Mouse (Mus musculus) hindbrain, embryonic 15.5 days (tissue): Measurements from ENCODE around the gene Tmem156. TPM values are rescaled to one million over a fixed set of nuclear protein-coding genes. Genes with fewer than 3 reads are reported as not detected.

Experiments used
- ATAC-seq: fragments of 200-750 bp; cut with Nextera tagmentation; 2 replicates; pipeline ENCODE4 v1.8.0; 2017; ENCODE audit warnings: low read depth, moderate number of reproducible peaks, moderate TSS enrichment; ENCODE audit not compliant: low FRiP score
- H3K27ac ChIP-seq: fragments of 300-500 bp; sonication (generic); replicated peaks from 2 replicates; pipeline ENCODE4 v1.5.1; 2015; ENCODE audit warnings: mild to moderate bottlenecking, inconsistent platforms
- H3K27me3 ChIP-seq: fragments of 300-500 bp; sonication (generic); 2 replicates; pipeline ENCODE4 v1.6.1; 2015; ENCODE audit warnings: control low read depth, inconsistent platforms
- H3K36me3 ChIP-seq: fragments of 300-500 bp; sonication (generic); 2 replicates; pipeline ENCODE4 v1.6.1; 2015; ENCODE audit warnings: control low read depth, inconsistent platforms
- H3K4me1 ChIP-seq: fragments of 300-500 bp; sonication (generic); replicated peaks from 2 replicates; pipeline ENCODE4 v1.6.1; 2015; ENCODE audit warnings: control low read depth, inconsistent platforms
- H3K4me2 ChIP-seq: fragments of 300-500 bp; sonication (generic); 2 replicates; pipeline ENCODE4 v1.6.1; 2015; ENCODE audit warnings: moderate library complexity, mild to moderate bottlenecking, inconsistent platforms
- H3K4me3 ChIP-seq: fragments of 300-500 bp; sonication (generic); 2 replicates; pipeline ENCODE4 v1.5.1; 2015; ENCODE audit warnings: mild to moderate bottlenecking, inconsistent platforms
- H3K9ac ChIP-seq: fragments of 300-500 bp; sonication (generic); 2 replicates; pipeline ENCODE4 v1.6.1; 2015; ENCODE audit warnings: inconsistent platforms
- H3K9me3 ChIP-seq: fragments of 300-500 bp; sonication (generic); 2 replicates; pipeline ENCODE4 v1.6.1; 2016; ENCODE audit warnings: control low read depth, inconsistent platforms
- whole genome bisulfite sequencing: fragments of 180-500 bp; shearing (Covaris S2); methylation state at CpG from one replicate; pipeline ENCODE4 v1.1.7; 2015; 5-methylcytosine and 5-hydroxymethylcytosine counted together
- polyA plus RNA-seq: library from polyadenylated mRNA; unstranded; fragments of >200 nt; fragmentation: Nextera tagmentation; extraction: Ambion mirVana; gene quantifications from 2 replicates; pipeline ENCODE4 v1.2.1, GENCODE M21; 2015

Gene Tmem156
- polyA plus RNA-seq, 1 experiment from 2014 or later = not detected

GRCm38 (mm10) chr5:65071689-65072118 is 20.2 kb downstream of the Tmem156 start:
- peak; percentile 68; the same call in 1 of the 2 replicates for ATAC-seq
- Histone ChIP-seq H3K4me2 (no peak overlapping the region), H3K9ac (no peak overlapping the region), H3K4me1 (0 out of 2 replicates have a peak, but pooled peaks cover 5% of the 10 kb centered on the region), H3K27ac (no peak overlapping the region; the same call in 1 of the 2 replicates), H3K27me3 (no peaks in the 10 kb centered on the region), H3K9me3 (no peaks in the 10 kb centered on the region), H3K4me3 (no peak overlapping the region), H3K36me3 (no peaks in the 10 kb centered on the region)
- WGBS = 17% methylated on average over 6 of the region's 6 CpGs

- WGBS = 60% methylated on average over 11 of the region's 11 CpGs
- Histone ChIP-seq H3K4me2 (no peak overlapping the region), H3K9me3 (no peaks in the 10 kb centered on the region), H3K36me3 (no peaks in the 10 kb centered on the region), H3K4me3 (no peak overlapping the region), H3K9ac (no peak overlapping the region), H3K4me1 (0 out of 2 replicates have a peak, but pooled peaks cover 5% of the 10 kb centered on the region), H3K27me3 (no peaks in the 10 kb centered on the region), H3K27ac (peak overlapping the region; percentile 38; the same call in 1 of the 2 replicates)
- no peak for ATAC-seq
Observed at GRCm38 (mm10) chr5:65069872-65070271, 22.1 kb downstream of the Tmem156 start.

- WGBS = 87% methylated on average over 6 of the region's 6 CpGs
- Histone ChIP-seq H3K27ac (no peak overlapping the region), H3K4me3 (no peak overlapping the region), H3K4me2 (no peak overlapping the region), H3K27me3 (no peaks in the 10 kb centered on the region), H3K36me3 (no peaks in the 10 kb centered on the region), H3K4me1 (0 out of 2 replicates have a peak, but pooled peaks cover 5% of the 10 kb centered on the region), H3K9ac (no peak overlapping the region), H3K9me3 (no peaks in the 10 kb centered on the region)
- no peak for ATAC-seq
Observed at GRCm38 (mm10) chr5:65068166-65068565, 23.8 kb downstream of the Tmem156 start.

DNA sequence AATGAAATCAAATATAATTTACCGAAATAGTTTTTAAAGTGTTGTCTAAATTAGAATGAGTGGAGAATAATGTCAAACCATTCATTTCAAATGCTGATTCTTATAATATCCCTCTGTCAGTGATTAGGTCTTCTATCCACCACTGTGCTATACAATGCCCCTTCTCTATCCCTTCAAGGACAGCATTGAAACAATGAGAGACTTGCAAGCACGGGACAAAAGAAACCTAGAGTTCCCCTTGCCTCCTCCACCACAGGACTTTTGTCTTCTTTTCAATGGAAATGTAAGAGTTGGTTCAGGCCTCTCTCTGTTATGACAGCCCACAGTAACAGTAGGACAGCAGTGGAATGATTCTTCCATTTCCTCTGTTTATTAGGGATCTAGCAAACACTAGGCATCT is 28.7 kb downstream of the Tmem156 start:
- no peak overlapping the region for H3K27ac ChIP-seq
- H3K4me2 ChIP-seq = no peak overlapping the region
- H3K36me3 ChIP-seq = no peaks in the 10 kb centered on the region
- H3K4me3 ChIP-seq = no peak overlapping the region
- H3K27me3 ChIP-seq = no peaks in the 10 kb centered on the region
- H3K9me3 ChIP-seq = no peaks in the 10 kb centered on the region
- ATAC-seq = no peak
- H3K9ac ChIP-seq = no peak overlapping the region
- no peaks in the 10 kb centered on the region for H3K4me1 ChIP-seq
- WGBS = 59% methylated on average over 2 of the region's 2 CpGs

DNA sequence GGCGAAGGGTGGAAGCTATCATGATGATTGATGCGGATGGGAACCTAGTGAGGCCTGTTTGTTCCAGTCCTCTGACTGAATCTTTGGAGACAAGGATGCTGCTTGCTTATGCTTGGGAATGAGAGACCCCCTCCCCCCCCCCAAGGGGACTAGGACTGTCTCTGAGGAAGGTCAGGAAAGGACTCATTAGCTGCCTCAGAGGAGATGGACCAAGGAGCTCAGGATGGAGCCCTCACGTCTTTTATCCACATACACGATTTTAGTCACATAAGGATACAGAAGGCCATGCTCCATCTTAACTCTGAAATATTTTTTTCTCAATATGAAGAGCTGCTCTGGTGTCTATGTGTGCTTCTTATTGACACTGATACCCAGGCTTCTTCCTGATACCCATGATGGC is 29.7 kb downstream of the Tmem156 start:
- Histone ChIP-seq H3K4me3 (no peak overlapping the region), H3K9ac (no peak overlapping the region), H3K27me3 (no peaks in the 10 kb centered on the region), H3K27ac (no peak overlapping the region), H3K9me3 (no peaks in the 10 kb centered on the region), H3K4me1 (no peaks in the 10 kb centered on the region), H3K36me3 (no peaks in the 10 kb centered on the region), H3K4me2 (no peak overlapping the region)
- 92% methylated on average over 4 of the region's 4 CpGs for WGBS
- no peak for ATAC-seq

GRCm38 (mm10) chr5:65059806-65060205 is 32.1 kb downstream of the Tmem156 start:
- no peak for ATAC-seq
- Histone ChIP-seq H3K27me3 (no peaks in the 10 kb centered on the region), H3K9ac (no peak overlapping the region), H3K4me2 (no peak overlapping the region), H3K4me3 (no peak overlapping the region), H3K9me3 (no peaks in the 10 kb centered on the region), H3K4me1 (no peaks in the 10 kb centered on the region), H3K27ac (no peak overlapping the region), H3K36me3 (no peaks in the 10 kb centered on the region)
- WGBS = 70% methylated on average over 2 of the region's 2 CpGs

- H3K4me3 ChIP-seq = no peak overlapping the region
- H3K27ac ChIP-seq = no peak overlapping the region
- no peaks in the 10 kb centered on the region for H3K9me3 ChIP-seq
- H3K9ac ChIP-seq = no peak overlapping the region
- no peaks in the 10 kb centered on the region for H3K27me3 ChIP-seq
- WGBS = 96% methylated on average over 6 of the region's 6 CpGs
- H3K36me3 ChIP-seq = no peaks in the 10 kb centered on the region
- H3K4me2 ChIP-seq = no peak overlapping the region
- no peaks in the 10 kb centered on the region for H3K4me1 ChIP-seq
- ATAC-seq = no peak
Observed at GRCm38 (mm10) chr5:65057596-65057995, 34.3 kb downstream of the Tmem156 start.

- Histone ChIP-seq H3K36me3 (no peaks in the 10 kb centered on the region), H3K4me2 (no peak overlapping the region), H3K9me3 (no peaks in the 10 kb centered on the region), H3K4me3 (no peak overlapping the region), H3K27me3 (no peaks in the 10 kb centered on the region), H3K9ac (no peak overlapping the region), H3K27ac (0 out of 2 replicates have a peak overlapping the region, but pooled peaks have one; percentile 27), H3K4me1 (peaks cover 13% of the 10 kb centered on the region)
- ATAC-seq = no peak
- WGBS = 65% methylated on average over 3 of the region's 3 CpGs
Observed at GRCm38 (mm10) chr5:65051513-65051912, 40.4 kb downstream of the Tmem156 start.

- no peak overlapping the region for H3K4me3 ChIP-seq
- 65% methylated on average over 5 of the region's 5 CpGs for WGBS
- no peaks in the 10 kb centered on the region for H3K27me3 ChIP-seq
- H3K36me3 ChIP-seq = no peaks in the 10 kb centered on the region
- no peak overlapping the region for H3K27ac ChIP-seq
- H3K9me3 ChIP-seq = no peaks in the 10 kb centered on the region
- no peak overlapping the region for H3K9ac ChIP-seq
- ATAC-seq = no peak
- peaks cover 16% of the 10 kb centered on the region for H3K4me1 ChIP-seq
- no peak overlapping the region for H3K4me2 ChIP-seq
Observed at GRCm38 (mm10) chr5:65049880-65050279, 42.1 kb downstream of the Tmem156 start.

DNA sequence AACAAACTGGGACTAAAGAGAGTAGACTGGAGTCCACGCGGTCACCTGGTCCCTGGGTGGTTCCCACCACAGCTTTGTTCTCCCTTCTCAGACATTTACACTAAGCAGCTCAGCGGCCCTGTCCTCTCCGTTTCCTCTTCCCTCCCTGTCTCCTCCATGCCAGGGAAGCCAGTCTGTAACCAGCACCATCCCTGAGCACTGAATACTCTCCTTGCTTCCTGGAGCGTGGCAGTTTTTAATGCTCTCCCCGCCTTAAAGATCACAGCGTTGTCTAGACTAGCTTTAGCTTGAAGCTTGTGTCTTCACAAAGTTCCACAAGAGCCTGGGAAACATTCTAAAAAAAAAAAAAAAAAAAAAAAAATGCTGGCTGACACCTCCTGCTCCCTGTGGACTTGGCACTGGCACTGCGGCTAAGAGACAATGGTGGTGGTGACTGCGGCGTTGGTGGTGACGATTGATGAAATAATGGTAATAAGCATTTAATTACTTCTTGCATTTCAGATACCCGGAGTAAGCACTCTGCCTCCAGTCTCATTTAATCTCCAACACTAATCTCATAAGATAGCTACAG is 44.6 kb downstream of the Tmem156 start:
- Histone ChIP-seq H3K9me3 (no peaks in the 10 kb centered on the region), H3K27ac (peak overlapping the region; percentile 34; the same call in 1 of the 2 replicates), H3K9ac (no peak overlapping the region), H3K4me3 (no peak overlapping the region), H3K36me3 (no peaks in the 10 kb centered on the region), H3K4me2 (no peak overlapping the region), H3K27me3 (no peaks in the 10 kb centered on the region), H3K4me1 (peaks cover 16% of the 10 kb centered on the region)
- WGBS = 36% methylated on average over 12 of the region's 12 CpGs
- no peak for ATAC-seq

DNA sequence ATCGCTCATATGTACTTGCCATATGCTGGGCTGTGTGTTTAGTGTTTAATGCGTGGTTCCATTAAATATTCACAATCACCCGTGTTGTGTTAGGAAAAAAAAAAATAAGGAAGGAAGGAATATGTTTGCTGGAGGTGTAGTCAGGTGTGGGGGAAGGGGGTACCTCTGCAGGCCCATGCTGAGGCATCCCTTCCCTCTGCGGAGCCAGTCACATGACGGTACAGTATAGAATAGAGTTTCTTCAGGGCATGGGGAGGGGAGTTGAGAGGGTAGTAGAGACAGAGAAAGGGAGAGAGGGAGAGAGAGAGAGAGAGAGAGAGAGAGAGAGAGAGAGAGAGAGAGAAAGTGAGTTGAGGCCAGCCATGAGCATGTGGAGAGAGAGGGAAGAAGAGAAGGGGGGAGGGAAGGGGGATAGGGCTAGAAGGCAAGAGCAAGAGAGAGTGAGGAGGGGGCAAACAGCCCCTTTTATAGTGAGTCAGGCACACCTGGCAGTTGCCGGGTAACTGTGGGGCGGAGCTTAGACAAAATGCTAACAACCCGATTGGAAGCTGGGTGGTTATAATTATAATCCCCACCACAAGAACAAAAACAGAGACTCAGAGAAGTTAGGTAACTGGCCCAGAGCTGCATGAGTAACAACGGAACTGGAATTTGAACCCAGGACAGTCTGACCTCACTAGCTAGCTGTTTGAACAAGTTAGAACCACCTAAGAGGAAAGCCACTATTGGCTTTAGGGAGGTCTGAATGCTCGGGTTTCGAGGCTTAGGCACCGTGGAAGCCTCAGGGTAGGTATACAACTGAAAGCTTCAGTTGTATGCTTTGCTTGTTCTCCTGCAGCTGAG is 45.3 kb downstream of the Tmem156 start:
- Histone ChIP-seq H3K27me3 (no peaks in the 10 kb centered on the region), H3K4me1 (peaks cover 16% of the 10 kb centered on the region), H3K4me2 (no peak overlapping the region), H3K4me3 (no peak overlapping the region), H3K36me3 (no peaks in the 10 kb centered on the region), H3K27ac (peak overlapping the region; percentile 34; the same call in 1 of the 2 replicates), H3K9ac (no peak overlapping the region), H3K9me3 (no peaks in the 10 kb centered on the region)
- WGBS = 71% methylated on average over 12 of the region's 12 CpGs
- peak; percentile 43; the same call in 1 of the 2 replicates for ATAC-seq

- Histone ChIP-seq H3K9me3 (no peaks in the 10 kb centered on the region), H3K27me3 (no peaks in the 10 kb centered on the region), H3K4me2 (no peak overlapping the region), H3K4me1 (peaks cover 16% of the 10 kb centered on the region), H3K36me3 (no peaks in the 10 kb centered on the region), H3K27ac (no peak overlapping the region), H3K4me3 (no peak overlapping the region), H3K9ac (no peak overlapping the region)
- WGBS = 46% methylated on average over 6 of the region's 6 CpGs
- ATAC-seq = peak; percentile 35
Observed at GRCm38 (mm10) chr5:65045642-65046370, 46.1 kb downstream of the Tmem156 start.
